Mouse (Mus musculus) embryonic facial prominence, embryonic 11.5 days (tissue): Measurements from ENCODE around the gene Grb10. TPM values are rescaled to one million over a fixed set of nuclear protein-coding genes. Genes with fewer than 3 reads are reported as not detected.
A peak's percentile ranks its signal among the peaks of the same experiment; 100 is the strongest.

ENCODE experiments used
- ATAC-seq: fragments of 200-750 bp; cut with Nextera tagmentation; replicated peaks from 2 replicates; pipeline ENCODE4 v1.8.0; 2017; ENCODE audit warnings: low read depth; ENCODE audit not compliant: insufficient number of reproducible peaks, low FRiP score, low TSS enrichment
- DNase-seq: peaks from one replicate; pipeline ENCODE4 v3.0.0-alpha.2; 2015; ENCODE audit warnings: low spot score
- H3K27ac ChIP-seq: fragments of 300-500 bp; sonication (generic); replicated peaks from 2 replicates; pipeline ENCODE4 v1.5.1; 2014; ENCODE audit warnings: mild to moderate bottlenecking, low read depth, low read length, control low read depth
- H3K27me3 ChIP-seq: fragments of 300-500 bp; sonication (generic); 2 replicates; pipeline ENCODE4 v1.6.1; 2014; ENCODE audit warnings: mild to moderate bottlenecking, low read length, moderate library complexity, mixed read lengths; ENCODE audit not compliant: control insufficient read depth, insufficient read depth
- H3K36me3 ChIP-seq: fragments of 300-500 bp; sonication (generic); replicated peaks from 2 replicates; pipeline ENCODE4 v1.6.1; 2014; ENCODE audit warnings: low read depth, mild to moderate bottlenecking, low read length, moderate library complexity, mixed read lengths; ENCODE audit not compliant: control insufficient read depth, insufficient read depth
- H3K4me1 ChIP-seq: fragments of 300-500 bp; sonication (generic); 2 replicates; pipeline ENCODE4 v1.6.1; 2014; ENCODE audit warnings: low read length, mixed read lengths; ENCODE audit not compliant: control insufficient read depth, insufficient read depth
- H3K4me2 ChIP-seq: fragments of 300-500 bp; sonication (generic); 2 replicates; pipeline ENCODE4 v1.6.1; 2014; ENCODE audit warnings: low read depth, mild to moderate bottlenecking, control low read depth, low read length, moderate library complexity
- H3K4me3 ChIP-seq: fragments of 300-500 bp; sonication (generic); 2 replicates; pipeline ENCODE4 v1.5.1; 2014; ENCODE audit warnings: low read depth, low read length, control low read depth
- H3K9ac ChIP-seq: fragments of 300-500 bp; sonication (generic); replicated peaks from 2 replicates; pipeline ENCODE4 v1.6.1; 2014; ENCODE audit warnings: mild to moderate bottlenecking, control low read depth, low read length
- H3K9me3 ChIP-seq: fragments of 300-500 bp; sonication (generic); replicated peaks from 2 replicates; pipeline ENCODE4 v1.6.1; 2016; ENCODE audit warnings: mild to moderate bottlenecking, low read length, inconsistent platforms, mixed read lengths; ENCODE audit not compliant: control insufficient read depth
- WGBS: fragments of 180-500 bp; shearing (Covaris S2); extraction: QIAGEN DNeasy Blood & Tissue Kit; methylation state at CpG from one replicate; pipeline ENCODE4 v1.1.7; 2014; 5-methylcytosine and 5-hydroxymethylcytosine counted together
- polyA plus RNA-seq: library from polyadenylated mRNA; unstranded; fragments of >200 nt; fragmentation: Nextera tagmentation; extraction: Ambion mirVana; gene quantifications from 2 replicates; pipeline ENCODE4 v1.2.1, GENCODE M21; 2014

The Grb10 gene
- polyA plus RNA-seq, 1 experiment from 2014 or later = 230 TPM

DNA sequence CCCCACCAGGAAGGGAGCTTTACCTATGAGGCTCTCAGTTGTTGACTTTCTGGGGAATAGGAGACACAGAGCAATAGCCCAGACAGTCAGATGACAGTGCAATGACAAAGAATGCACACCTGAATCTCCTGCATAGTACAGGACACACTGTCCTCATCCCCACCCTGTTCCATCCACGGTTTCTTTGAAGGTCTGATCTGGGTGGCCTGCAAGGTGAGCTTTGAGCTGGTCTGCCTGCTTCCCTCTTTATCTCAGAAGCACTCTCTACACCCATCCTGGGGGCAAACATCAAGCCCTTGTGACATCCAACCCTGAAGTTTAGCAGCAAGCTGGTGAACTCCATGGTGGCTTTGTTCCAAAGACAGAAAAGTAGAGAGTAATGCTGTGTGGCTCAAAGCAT, 9.7 kb upstream of the Grb10 start:
- H3K4me1 ChIP-seq = no peaks in the 10 kb centered on the region
- no peak overlapping the region for H3K4me2 ChIP-seq
- no peaks in the 10 kb centered on the region for H3K9me3 ChIP-seq
- H3K36me3 ChIP-seq = no peaks in the 10 kb centered on the region
- H3K27ac ChIP-seq = no peak overlapping the region
- ATAC-seq (no peak), DNase-seq (no peak)
- no peak overlapping the region for H3K9ac ChIP-seq
- H3K27me3 ChIP-seq = no peaks in the 10 kb centered on the region
- no peak overlapping the region for H3K4me3 ChIP-seq
- 71% methylated on average over 1 of the region's 1 CpGs for WGBS

- DNase-seq (no peak), ATAC-seq (no peak)
- Histone ChIP-seq H3K4me3 (no peak overlapping the region), H3K9ac (no peak overlapping the region), H3K9me3 (no peaks in the 10 kb centered on the region), H3K27me3 (peaks cover 14% of the 10 kb centered on the region), H3K4me1 (no peaks in the 10 kb centered on the region), H3K4me2 (no peak overlapping the region), H3K27ac (no peak overlapping the region), H3K36me3 (no peaks in the 10 kb centered on the region)
- 49% methylated on average over 3 of the region's 3 CpGs for WGBS
Observed at GRCm38 (mm10) chr11:12044245-12044644, 5.8 kb upstream of the Grb10 start.

DNA sequence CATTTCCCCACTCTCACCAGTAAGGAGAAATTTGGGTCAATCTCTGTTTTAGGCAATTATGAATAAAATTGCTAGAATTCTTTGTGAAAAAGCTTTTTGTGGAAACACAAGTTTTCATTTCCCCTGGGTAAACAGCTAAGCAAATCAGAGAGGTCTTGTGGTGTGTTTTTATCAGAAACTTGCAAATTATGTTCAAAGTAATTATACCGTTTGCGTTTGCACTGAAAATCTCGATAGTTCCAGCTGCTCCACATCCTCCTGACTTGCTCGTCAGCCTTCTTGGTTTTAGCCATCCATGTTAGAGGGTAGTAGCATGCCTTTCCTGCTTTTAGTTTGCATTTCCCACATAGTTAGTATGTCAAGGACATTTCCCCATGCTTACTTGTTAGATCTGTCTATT, 3.3 kb upstream of the Grb10 start:
- no peak overlapping the region for H3K4me3 ChIP-seq
- no peak overlapping the region for H3K27ac ChIP-seq
- ATAC-seq (no peak), DNase-seq (no peak)
- no peaks in the 10 kb centered on the region for H3K9me3 ChIP-seq
- no peaks in the 10 kb centered on the region for H3K4me1 ChIP-seq
- H3K36me3 ChIP-seq = no peaks in the 10 kb centered on the region
- WGBS = 76% methylated on average over 4 of the region's 4 CpGs
- H3K4me2 ChIP-seq = no peak overlapping the region
- H3K27me3 ChIP-seq = peaks cover 24% of the 10 kb centered on the region
- no peak overlapping the region for H3K9ac ChIP-seq

DNA sequence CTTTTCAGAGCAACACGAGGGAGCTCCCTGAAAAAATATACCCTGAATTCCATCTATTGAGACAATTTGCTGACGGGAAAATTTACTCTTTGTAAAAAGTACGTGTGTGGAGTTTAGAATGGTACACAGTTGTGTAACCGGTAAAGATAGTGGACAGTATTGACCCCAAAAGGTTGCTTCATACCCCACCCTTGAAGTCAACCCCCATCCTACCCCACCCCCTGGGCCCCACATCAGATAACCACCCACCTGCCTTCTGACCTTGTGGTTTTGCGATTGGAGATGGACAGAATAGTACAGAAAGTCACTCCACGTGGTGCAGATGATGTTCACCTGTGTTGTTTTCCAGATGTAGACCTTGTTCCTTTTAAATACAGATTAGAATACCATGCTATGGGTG, 2.9 kb upstream of the Grb10 start:
- DNase-seq (no peak), ATAC-seq (no peak)
- no peaks in the 10 kb centered on the region for H3K9me3 ChIP-seq
- H3K4me2 ChIP-seq = no peak overlapping the region
- WGBS = 77% methylated on average over 6 of the region's 6 CpGs
- peaks cover 28% of the 10 kb centered on the region for H3K27me3 ChIP-seq
- H3K36me3 ChIP-seq = no peaks in the 10 kb centered on the region
- H3K4me1 ChIP-seq = no peaks in the 10 kb centered on the region
- no peak overlapping the region for H3K27ac ChIP-seq
- H3K4me3 ChIP-seq = no peak overlapping the region
- H3K9ac ChIP-seq = no peak overlapping the region

DNA sequence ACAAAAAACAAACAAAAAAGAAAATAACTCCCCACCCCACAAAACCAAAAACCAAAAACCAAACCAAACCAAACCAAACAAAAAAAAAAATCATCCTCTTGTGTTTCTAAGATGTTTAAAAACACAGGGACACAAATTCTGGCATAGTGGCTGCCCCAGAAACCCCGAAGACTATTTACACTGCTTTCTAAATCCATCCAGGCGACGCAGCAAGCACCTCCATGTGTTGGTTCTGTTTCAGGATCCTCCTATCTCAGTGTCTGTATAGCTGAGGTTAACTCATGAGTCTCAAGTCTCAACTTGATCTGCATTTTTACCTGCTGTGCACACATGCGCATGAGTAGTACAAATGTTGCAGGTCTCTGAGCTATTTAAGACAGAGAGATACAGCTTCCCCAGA, 1.9 kb upstream of the Grb10 start:
- peaks cover 32% of the 10 kb centered on the region for H3K27me3 ChIP-seq

GRCm38 (mm10) chr11:12039748-12040147, 1.3 kb upstream of the Grb10 start:
- Histone ChIP-seq H3K9ac (no peak overlapping the region), H3K36me3 (no peaks in the 10 kb centered on the region), H3K4me1 (no peaks in the 10 kb centered on the region), H3K27me3 (peaks cover 38% of the 10 kb centered on the region), H3K4me3 (no peak overlapping the region), H3K27ac (no peak overlapping the region), H3K4me2 (no peak overlapping the region), H3K9me3 (no peaks in the 10 kb centered on the region)
- ATAC-seq (no peak), DNase-seq (no peak)
- 63% methylated on average over 6 of the region's 6 CpGs for WGBS

More for the DNA sequence above, 1.9 kb upstream of the Grb10 start:
- H3K27ac ChIP-seq = no peak overlapping the region
- WGBS = 84% methylated on average over 4 of the region's 4 CpGs
- no peaks in the 10 kb centered on the region for H3K36me3 ChIP-seq
- no peak overlapping the region for H3K4me3 ChIP-seq
- ATAC-seq (no peak), DNase-seq (no peak)
- H3K9ac ChIP-seq = no peak overlapping the region
- no peak overlapping the region for H3K4me2 ChIP-seq
- H3K9me3 ChIP-seq = no peaks in the 10 kb centered on the region
- H3K4me1 ChIP-seq = no peaks in the 10 kb centered on the region

DNA sequence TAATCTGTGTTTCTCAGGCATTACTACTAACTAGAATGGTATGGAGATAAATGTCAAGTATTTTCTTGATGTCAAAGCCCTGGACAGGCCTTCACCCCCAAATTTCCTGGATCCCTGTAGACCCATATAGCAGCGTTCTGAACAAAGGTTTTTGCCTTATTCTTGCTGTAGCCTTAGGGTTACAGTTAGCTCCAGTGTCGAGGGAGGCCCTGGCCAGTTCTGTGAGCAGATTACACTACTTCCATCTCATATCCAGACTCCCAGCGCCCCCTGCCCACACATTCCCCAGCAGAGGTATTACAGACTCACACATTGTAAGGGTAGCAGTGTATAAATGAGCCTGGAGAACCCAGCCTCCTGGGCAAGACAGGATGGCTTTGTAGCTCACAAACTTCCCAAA, 615 bp upstream of the Grb10 start:
- no peak overlapping the region for H3K27ac ChIP-seq

DNA sequence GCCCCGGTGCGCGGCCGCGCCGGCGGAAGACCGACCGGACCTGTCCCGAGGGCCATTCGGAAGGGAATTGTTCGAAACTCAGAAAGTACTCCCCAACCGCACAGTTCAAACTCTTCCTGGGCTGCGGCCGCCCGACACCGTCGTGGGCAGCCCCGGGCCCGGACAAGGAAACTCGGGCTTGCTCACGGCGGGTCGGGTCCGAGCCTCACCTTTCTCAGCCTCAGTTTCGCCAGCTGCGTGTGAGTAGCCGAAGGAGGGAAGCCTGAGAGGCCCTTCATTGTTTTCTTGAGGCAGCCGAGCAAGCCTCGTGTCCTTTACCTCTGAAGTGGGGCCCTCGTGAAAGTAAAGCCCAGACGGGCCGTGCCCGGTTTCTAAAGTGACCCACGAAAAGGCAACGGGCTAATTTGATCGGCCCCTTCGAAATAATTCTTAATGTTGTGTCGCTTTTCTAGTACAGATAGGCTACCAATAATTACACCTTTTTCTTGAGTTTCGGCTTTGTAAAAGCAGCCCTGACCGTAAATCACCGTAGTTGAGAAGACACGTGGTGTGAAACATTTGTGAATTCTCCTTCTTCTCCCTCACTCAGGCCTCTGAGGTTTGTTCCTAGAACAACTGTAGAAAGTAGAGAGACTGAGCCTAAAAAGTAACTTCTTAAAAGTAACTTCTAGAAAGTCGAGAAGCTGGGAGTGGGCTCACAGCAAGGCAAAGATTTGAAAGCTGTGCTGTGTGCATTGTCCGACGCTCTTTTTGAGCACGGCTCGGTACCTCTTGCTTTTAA, 604 bp downstream of the Grb10 start:
- peaks cover 44% of the 10 kb centered on the region for H3K27me3 ChIP-seq
- peak overlapping the region; percentile 97 for H3K9ac ChIP-seq
- peak overlapping the region; percentile 50 for H3K4me2 ChIP-seq
- 7% methylated on average over 48 of the region's 48 CpGs for WGBS
- H3K9me3 ChIP-seq = no peaks in the 10 kb centered on the region
- H3K4me3 ChIP-seq = peak overlapping the region; percentile 73
- peak; percentile 44 for DNase-seq
- no peak for ATAC-seq
- no peaks in the 10 kb centered on the region for H3K36me3 ChIP-seq
- H3K27ac ChIP-seq = peak overlapping the region; percentile 92
- no peaks in the 10 kb centered on the region for H3K4me1 ChIP-seq

More for the DNA sequence above, 615 bp upstream of the Grb10 start:
- Histone ChIP-seq H3K27me3 (peaks cover 42% of the 10 kb centered on the region), H3K4me2 (no peak overlapping the region), H3K9me3 (no peaks in the 10 kb centered on the region), H3K4me3 (no peak overlapping the region), H3K9ac (no peak overlapping the region), H3K4me1 (no peaks in the 10 kb centered on the region), H3K36me3 (no peaks in the 10 kb centered on the region)
- ATAC-seq (peak; percentile 37), DNase-seq (peak; percentile 63)
- 14% methylated on average over 3 of the region's 3 CpGs for WGBS
